Mouse (Mus musculus) adrenal gland, postnatal 25 days (tissue): ENCODE data around the gene Il31ra. TPM values are rescaled to one million over a fixed set of nuclear protein-coding genes. Genes with fewer than 3 reads are reported as not detected.

Source experiments
- total RNA-seq: library from RNA; stranded (reverse); gene quantifications from 2 replicates; pipeline ENCODE4 v1.2.3, GENCODE M21; 2021

Gene Il31ra
- total RNA-seq, 1 experiment from 2014 or later, result 0.15 TPM

Other genes with a start within 250 kb of the Il31ra start
- 247 and 388 TPM in 2 replicates for gene Il6st, start 130.3 kb downstream of the Il31ra start, total RNA-seq
- 1.2 and 1.5 TPM in 2 replicates for gene Ddx4, start 58.1 kb upstream of the Il31ra start, total RNA-seq
- gene Slc38a9, start 66.4 kb upstream of the Il31ra start, total RNA-seq, result 32.7 and 42.6 TPM in 2 replicates
- gene Plpp1, start 206.4 kb upstream of the Il31ra start, total RNA-seq, result 225 and 226 TPM in 2 replicates